Mouse (Mus musculus): ENCODE measurements around the gene Tyk2. TPM values are rescaled to one million over a fixed set of nuclear protein-coding genes. Genes with fewer than 3 reads are reported as not detected.
A peak's percentile ranks its signal among the peaks of the same experiment; 100 is the strongest.

Tyk2 gene
- polyA plus RNA-seq, 1 experiment from 2014 or later = 16.7 TPM

DNA sequence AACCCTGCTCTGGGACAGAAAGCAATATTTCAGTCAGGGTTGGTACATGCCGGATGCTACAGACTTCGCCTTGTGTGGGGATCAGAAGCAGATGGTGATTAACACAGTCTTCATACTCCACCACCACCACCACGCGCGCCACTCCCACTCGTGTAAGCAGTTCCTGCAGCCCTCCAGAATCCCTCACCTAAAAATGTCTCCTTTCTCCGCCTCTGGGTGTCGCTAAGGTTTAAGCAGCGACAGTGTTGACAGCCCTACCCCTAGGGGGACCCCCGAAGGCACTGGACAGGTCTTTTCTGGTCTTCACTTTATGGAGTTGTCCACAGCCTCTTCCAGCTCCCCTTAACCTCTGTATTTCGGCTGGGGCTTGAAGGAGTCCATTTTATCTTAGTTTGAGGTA, 21.7 kb upstream of the Tyk2 start:
- Histone ChIP-seq H3K4me1 (ENCODE audit: control insufficient read depth, insufficient read depth, low read length) (peaks cover 29% of the 10 kb centered on the region), H3K27ac (ENCODE audit: low read length) (no peak overlapping the region), H3K9ac (ENCODE audit: low read length) (peak overlapping the region; percentile 62), H3K4me3 (replicated peaks; ENCODE audit: low read length) (peak overlapping the region; percentile 41), H3K27me3 (ENCODE audit: control insufficient read depth, insufficient read depth, low read length) (no peaks in the 10 kb centered on the region), H3K9me3 (replicated peaks; ENCODE audit: control insufficient read depth, low read length) (no peaks in the 10 kb centered on the region), H3K36me3 (ENCODE audit: control insufficient read depth, insufficient read depth, low read length) (no peaks in the 10 kb centered on the region), H3K4me2 (ENCODE audit: low read depth, low read length) (peak overlapping the region; percentile 86)
- WGBS = 1% methylated on average over 11 of the region's 11 CpGs
- peak; percentile 27; the same call in 1 of the 2 replicates for ATAC-seq (ENCODE audit: insufficient read depth, low FRiP score)

DNA sequence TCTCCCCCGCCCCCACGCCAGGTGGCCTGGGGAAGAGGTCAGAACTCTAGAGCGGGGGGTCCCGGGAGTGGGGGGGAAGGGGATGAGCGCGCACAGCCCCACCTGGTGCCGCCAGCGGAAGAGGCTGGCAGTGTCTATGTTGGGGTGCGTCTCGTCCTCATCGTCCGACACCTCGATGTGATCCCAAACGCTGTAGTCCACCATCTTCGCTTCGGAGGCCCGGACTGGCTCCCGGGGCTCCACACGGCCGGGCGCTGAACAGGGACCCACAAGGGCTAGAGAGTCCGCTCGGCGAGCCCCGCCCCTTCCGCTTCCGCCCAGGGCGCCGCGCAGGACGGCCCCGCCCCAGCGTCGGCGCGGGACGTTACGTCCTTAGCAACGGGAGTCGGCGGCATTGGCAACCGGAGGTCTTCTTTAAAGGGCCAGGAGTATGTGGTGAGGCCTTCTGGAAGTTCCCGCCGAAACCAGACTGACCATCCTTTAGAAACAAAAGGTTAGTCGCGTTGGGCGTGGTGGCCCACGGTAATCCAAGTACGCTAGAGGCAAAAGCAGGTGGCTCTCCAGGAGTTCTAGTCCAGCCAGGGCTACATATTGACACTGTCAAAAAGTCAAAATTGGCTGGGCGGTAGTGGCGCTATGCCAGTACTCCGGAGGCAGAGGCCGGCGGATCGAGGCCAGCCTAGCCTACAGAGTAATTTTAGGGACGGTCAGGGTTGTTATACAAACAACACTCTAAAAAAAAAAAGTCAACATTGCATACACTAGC, 18.8 kb upstream of the Tyk2 start, which contains the start of gene Cdc37:
Gene Cdc37 (minus strand): TSS at position 329 of the 766 bp plus-strand sequence.
- H3K36me3 ChIP-seq (ENCODE audit: control insufficient read depth, insufficient read depth, low read length) = peaks cover 4% of the 10 kb centered on the region
- no peaks in the 10 kb centered on the region for H3K9me3 ChIP-seq (replicated peaks; ENCODE audit: control insufficient read depth, low read length)
- peak within 1 kb of the TSS; percentile 97 for H3K4me3 ChIP-seq (replicated peaks; ENCODE audit: low read length)
- peak within 1 kb of the TSS; percentile 83 for H3K27ac ChIP-seq (ENCODE audit: low read length)
- 3% methylated on average over 56 of the region's 56 CpGs for WGBS
- ATAC-seq (ENCODE audit: insufficient read depth, low FRiP score) = peak; percentile 94
- H3K27me3 ChIP-seq (ENCODE audit: control insufficient read depth, insufficient read depth, low read length) = no peaks in the 10 kb centered on the region
- H3K4me1 ChIP-seq (ENCODE audit: control insufficient read depth, insufficient read depth, low read length) = peaks cover 47% of the 10 kb centered on the region
- H3K9ac ChIP-seq (ENCODE audit: low read length) = peak within 1 kb of the TSS; percentile 93
- peak within 1 kb of the TSS; percentile 99 for H3K4me2 ChIP-seq (ENCODE audit: low read depth, low read length)

DNA sequence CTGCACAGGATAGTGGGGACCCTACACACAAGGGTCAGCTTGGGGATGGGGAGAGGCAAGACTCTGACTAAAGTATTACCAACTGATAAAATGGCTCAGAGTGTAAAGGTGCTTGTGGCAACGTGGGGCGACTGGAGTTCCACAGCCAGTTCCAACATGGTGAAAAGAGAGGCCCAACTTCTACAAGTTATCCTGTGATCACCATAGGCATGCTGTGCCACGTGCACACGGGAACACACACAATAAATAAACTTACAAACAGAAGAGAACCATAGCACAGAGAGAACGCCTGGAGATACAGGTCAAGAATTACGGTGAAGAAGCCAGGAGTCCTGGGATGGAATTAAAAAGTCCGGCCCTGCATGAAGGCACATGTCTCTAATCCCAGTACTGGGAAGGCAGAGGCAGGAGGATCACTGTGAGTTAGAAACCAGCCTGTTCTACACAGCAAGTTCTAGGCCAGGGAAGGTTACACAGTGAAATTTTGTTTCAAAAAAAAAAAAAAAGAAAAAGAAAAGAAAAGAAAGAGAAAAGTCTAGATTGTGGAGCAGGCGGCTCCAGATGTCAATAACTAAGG, 18.1 kb upstream of the Tyk2 start:
- WGBS = 4% methylated on average over 8 of the region's 8 CpGs
- no peaks in the 10 kb centered on the region for H3K9me3 ChIP-seq (replicated peaks; ENCODE audit: control insufficient read depth, low read length)
- H3K4me2 ChIP-seq (ENCODE audit: low read depth, low read length) = peak overlapping the region; percentile 99
- peak overlapping the region; percentile 93 for H3K9ac ChIP-seq (ENCODE audit: low read length)
- peak overlapping the region; percentile 97 for H3K4me3 ChIP-seq (replicated peaks; ENCODE audit: low read length)
- no peaks in the 10 kb centered on the region for H3K27me3 ChIP-seq (ENCODE audit: control insufficient read depth, insufficient read depth, low read length)
- peaks cover 45% of the 10 kb centered on the region for H3K4me1 ChIP-seq (ENCODE audit: control insufficient read depth, insufficient read depth, low read length)
- H3K27ac ChIP-seq (ENCODE audit: low read length) = peak overlapping the region; percentile 83
- ATAC-seq (ENCODE audit: insufficient read depth, low FRiP score) = no peak
- peaks cover 4% of the 10 kb centered on the region for H3K36me3 ChIP-seq (ENCODE audit: control insufficient read depth, insufficient read depth, low read length)

DNA sequence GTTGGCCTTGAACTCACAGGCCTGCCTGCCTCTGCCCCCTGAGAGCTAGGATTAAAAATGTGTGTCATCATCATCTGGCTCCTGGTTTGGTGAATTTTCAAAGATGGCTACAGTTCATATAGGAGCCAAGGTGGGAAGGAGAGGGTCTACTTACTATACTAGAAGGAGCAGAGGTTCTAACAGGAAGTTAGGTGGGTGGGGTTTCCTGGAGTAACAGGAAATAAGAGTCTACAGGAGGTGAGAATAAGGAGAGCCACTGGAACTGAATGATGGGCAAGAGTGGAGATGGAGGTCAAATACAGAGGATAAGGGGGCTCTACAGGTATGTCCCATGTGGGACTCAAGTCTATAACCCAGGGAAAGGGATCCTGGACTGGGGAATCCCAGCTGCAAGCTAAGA, 17.4 kb upstream of the Tyk2 start:
- Histone ChIP-seq H3K27ac (ENCODE audit: low read length) (no peak overlapping the region; the same call in 1 of the 2 replicates), H3K27me3 (ENCODE audit: control insufficient read depth, insufficient read depth, low read length) (no peaks in the 10 kb centered on the region)
- ATAC-seq (ENCODE audit: insufficient read depth, low FRiP score) = no peak

DNA sequence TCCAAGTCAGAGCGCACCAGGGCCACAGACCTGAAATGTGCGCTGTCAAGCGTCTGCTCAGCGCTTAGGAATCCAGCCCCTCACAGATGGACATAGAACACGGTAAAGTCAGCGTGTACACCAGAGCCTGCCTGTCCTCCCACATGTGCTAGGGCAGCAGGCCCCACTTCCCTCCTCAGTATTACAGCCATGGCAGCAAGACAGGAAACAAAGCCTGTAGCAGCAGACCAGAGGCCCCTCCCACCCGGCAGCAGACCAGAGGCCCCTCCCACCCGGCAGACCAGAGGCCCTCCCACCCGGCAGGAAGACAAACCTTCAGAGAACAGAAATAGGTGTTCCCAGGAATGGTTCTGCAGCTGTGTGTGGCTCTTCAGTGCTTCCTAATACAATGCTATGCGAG, 15.7 kb upstream of the Tyk2 start:
- H3K4me2 ChIP-seq (ENCODE audit: low read depth, low read length) = peak overlapping the region; percentile 40
- H3K4me1 ChIP-seq (ENCODE audit: control insufficient read depth, insufficient read depth, low read length) = peaks cover 35% of the 10 kb centered on the region
- peak overlapping the region; percentile 56 for H3K9ac ChIP-seq (ENCODE audit: low read length)
- peaks cover 20% of the 10 kb centered on the region for H3K36me3 ChIP-seq (ENCODE audit: control insufficient read depth, insufficient read depth, low read length)
- no peaks in the 10 kb centered on the region for H3K27me3 ChIP-seq (ENCODE audit: control insufficient read depth, insufficient read depth, low read length)
- no peaks in the 10 kb centered on the region for H3K9me3 ChIP-seq (replicated peaks; ENCODE audit: control insufficient read depth, low read length)
- H3K4me3 ChIP-seq (replicated peaks; ENCODE audit: low read length) = peak overlapping the region; percentile 26
- ATAC-seq (ENCODE audit: insufficient read depth, low FRiP score) = peak; percentile 21; the same call in 1 of the 2 replicates
- peak overlapping the region; percentile 33; the same call in 1 of the 2 replicates for H3K27ac ChIP-seq (ENCODE audit: low read length)
- WGBS = 34% methylated on average over 10 of the region's 10 CpGs

More for the DNA sequence above, 17.4 kb upstream of the Tyk2 start:
- peak overlapping the region; percentile 97 for H3K4me3 ChIP-seq (replicated peaks; ENCODE audit: low read length)
- H3K9me3 ChIP-seq (replicated peaks; ENCODE audit: control insufficient read depth, low read length) = no peaks in the 10 kb centered on the region
- H3K9ac ChIP-seq (ENCODE audit: low read length) = peak overlapping the region; percentile 93
- peaks cover 11% of the 10 kb centered on the region for H3K36me3 ChIP-seq (ENCODE audit: control insufficient read depth, insufficient read depth, low read length)
- H3K4me2 ChIP-seq (ENCODE audit: low read depth, low read length) = peak overlapping the region; percentile 99
- H3K4me1 ChIP-seq (ENCODE audit: control insufficient read depth, insufficient read depth, low read length) = peaks cover 41% of the 10 kb centered on the region

DNA sequence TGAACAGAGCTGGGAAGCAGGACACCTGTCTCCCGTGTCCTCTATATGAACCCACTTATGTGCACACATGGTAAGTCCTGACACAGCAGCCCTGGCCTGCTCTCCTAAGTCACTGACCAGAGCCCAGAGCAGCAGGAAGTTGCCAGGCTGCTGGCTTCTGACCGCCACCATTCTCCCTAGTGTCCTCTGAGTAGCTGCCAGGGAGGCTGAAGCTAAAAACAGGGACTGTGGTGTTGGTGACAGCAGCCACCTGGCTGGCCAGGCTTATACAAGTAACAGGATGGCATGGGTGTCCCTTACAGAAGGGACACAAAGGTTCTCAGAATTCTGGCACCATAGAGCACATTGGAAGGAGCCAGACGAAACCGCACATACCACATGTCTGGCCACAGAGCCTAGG, 14.4 kb upstream of the Tyk2 start:
- WGBS = 84% methylated on average over 4 of the region's 4 CpGs
- no peak overlapping the region for H3K27ac ChIP-seq (ENCODE audit: low read length)
- H3K27me3 ChIP-seq (ENCODE audit: control insufficient read depth, insufficient read depth, low read length) = no peaks in the 10 kb centered on the region
- H3K36me3 ChIP-seq (ENCODE audit: control insufficient read depth, insufficient read depth, low read length) = peaks cover 28% of the 10 kb centered on the region
- ATAC-seq (ENCODE audit: insufficient read depth, low FRiP score) = no peak
- H3K4me3 ChIP-seq (replicated peaks; ENCODE audit: low read length) = no peak overlapping the region
- H3K9me3 ChIP-seq (replicated peaks; ENCODE audit: control insufficient read depth, low read length) = no peaks in the 10 kb centered on the region
- 0 out of 2 replicates have a peak overlapping the region, but pooled peaks have one; percentile 41 for H3K9ac ChIP-seq (ENCODE audit: low read length)
- H3K4me2 ChIP-seq (ENCODE audit: low read depth, low read length) = no peak overlapping the region
- peaks cover 35% of the 10 kb centered on the region for H3K4me1 ChIP-seq (ENCODE audit: control insufficient read depth, insufficient read depth, low read length)

DNA sequence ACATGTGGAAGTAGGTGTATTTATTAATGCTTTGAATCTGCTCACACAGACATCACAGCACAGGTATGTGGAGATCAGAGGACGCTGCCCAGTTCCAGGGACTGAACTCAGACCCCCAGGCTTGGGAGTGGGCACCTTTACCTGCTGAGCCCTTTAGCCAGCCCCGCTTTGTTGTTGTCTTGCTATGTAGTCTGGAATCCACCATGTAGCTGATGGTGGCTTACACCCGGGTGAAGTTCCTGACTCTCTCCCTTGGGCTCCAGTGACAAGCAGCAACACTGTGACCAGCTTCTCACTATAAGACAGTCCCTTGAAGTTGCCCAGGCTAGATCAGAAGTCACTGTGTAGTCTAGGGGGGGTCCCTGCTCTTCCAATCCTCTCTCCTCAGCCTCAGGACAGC, 13.3 kb upstream of the Tyk2 start:
- ATAC-seq (ENCODE audit: insufficient read depth, low FRiP score) = no peak
- Histone ChIP-seq H3K36me3 (ENCODE audit: control insufficient read depth, insufficient read depth, low read length) (peaks cover 37% of the 10 kb centered on the region), H3K4me3 (replicated peaks; ENCODE audit: low read length) (no peak overlapping the region), H3K27ac (ENCODE audit: low read length) (no peak overlapping the region), H3K27me3 (ENCODE audit: control insufficient read depth, insufficient read depth, low read length) (no peaks in the 10 kb centered on the region), H3K4me2 (ENCODE audit: low read depth, low read length) (no peak overlapping the region), H3K9me3 (replicated peaks; ENCODE audit: control insufficient read depth, low read length) (no peaks in the 10 kb centered on the region), H3K4me1 (ENCODE audit: control insufficient read depth, insufficient read depth, low read length) (peaks cover 32% of the 10 kb centered on the region), H3K9ac (ENCODE audit: low read length) (no peak overlapping the region)
- WGBS = 98% methylated on average over 3 of the region's 3 CpGs

DNA sequence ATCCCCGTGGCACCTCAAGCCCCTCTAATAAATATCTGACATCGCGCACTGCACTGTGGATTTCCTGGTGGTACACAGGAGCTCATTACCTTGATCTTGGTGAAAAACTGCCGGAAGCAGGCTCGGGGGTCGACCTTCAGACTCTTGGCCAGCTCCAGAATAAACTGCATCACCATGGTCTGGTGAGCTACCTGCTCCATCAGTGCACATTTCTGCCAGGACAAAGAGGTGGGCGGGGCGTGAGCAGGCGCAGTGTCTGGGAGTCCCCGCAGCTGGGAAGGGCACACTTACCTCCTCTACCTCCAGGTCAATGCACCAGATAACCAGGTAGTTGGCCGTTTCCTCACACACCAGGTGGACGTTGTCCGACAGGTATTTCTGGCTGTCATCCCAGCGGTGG, 10.9 kb upstream of the Tyk2 start:
- Histone ChIP-seq H3K36me3 (ENCODE audit: control insufficient read depth, insufficient read depth, low read length) (peaks cover 37% of the 10 kb centered on the region), H3K4me2 (ENCODE audit: low read depth, low read length) (no peak overlapping the region), H3K4me1 (ENCODE audit: control insufficient read depth, insufficient read depth, low read length) (peaks cover 10% of the 10 kb centered on the region), H3K4me3 (replicated peaks; ENCODE audit: low read length) (no peak overlapping the region), H3K9me3 (replicated peaks; ENCODE audit: control insufficient read depth, low read length) (no peaks in the 10 kb centered on the region), H3K9ac (ENCODE audit: low read length) (no peak overlapping the region), H3K27me3 (ENCODE audit: control insufficient read depth, insufficient read depth, low read length) (no peaks in the 10 kb centered on the region), H3K27ac (ENCODE audit: low read length) (no peak overlapping the region)
- 78% methylated on average over 14 of the region's 14 CpGs for WGBS
- no peak for ATAC-seq (ENCODE audit: insufficient read depth, low FRiP score)

DNA sequence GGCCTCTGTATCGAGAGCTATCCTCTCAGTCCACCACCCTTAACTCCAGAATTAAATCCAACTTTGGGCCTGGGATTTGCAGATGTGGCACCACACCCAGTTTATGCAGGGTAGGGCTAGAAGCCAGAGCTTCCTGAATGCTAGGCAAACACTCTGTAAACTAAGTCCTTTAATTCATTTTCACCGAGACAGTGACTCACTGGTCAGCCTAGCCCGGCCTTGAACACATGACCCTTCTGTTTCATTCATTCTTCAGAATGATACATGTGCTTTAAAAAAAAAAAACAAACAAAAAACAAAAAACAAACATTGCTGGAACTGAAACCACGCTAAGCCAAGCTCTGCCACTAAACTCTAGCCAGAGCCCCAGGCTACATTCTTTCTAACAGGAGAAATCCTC, 7.3 kb upstream of the Tyk2 start:
- ATAC-seq (ENCODE audit: insufficient read depth, low FRiP score) = no peak
- no peaks in the 10 kb centered on the region for H3K27me3 ChIP-seq (ENCODE audit: control insufficient read depth, insufficient read depth, low read length)
- no peak overlapping the region for H3K9ac ChIP-seq (ENCODE audit: low read length)
- H3K36me3 ChIP-seq (ENCODE audit: control insufficient read depth, insufficient read depth, low read length) = peaks cover 26% of the 10 kb centered on the region
- H3K4me2 ChIP-seq (ENCODE audit: low read depth, low read length) = no peak overlapping the region
- no peak overlapping the region for H3K27ac ChIP-seq (ENCODE audit: low read length)
- H3K4me1 ChIP-seq (ENCODE audit: control insufficient read depth, insufficient read depth, low read length) = no peaks in the 10 kb centered on the region
- WGBS = 66% methylated on average over 4 of the region's 4 CpGs
- H3K4me3 ChIP-seq (replicated peaks; ENCODE audit: low read length) = no peak overlapping the region
- no peaks in the 10 kb centered on the region for H3K9me3 ChIP-seq (replicated peaks; ENCODE audit: control insufficient read depth, low read length)
